ENCODE assay signal across 16 mouse cellular contexts in the genomic region with DNA sequence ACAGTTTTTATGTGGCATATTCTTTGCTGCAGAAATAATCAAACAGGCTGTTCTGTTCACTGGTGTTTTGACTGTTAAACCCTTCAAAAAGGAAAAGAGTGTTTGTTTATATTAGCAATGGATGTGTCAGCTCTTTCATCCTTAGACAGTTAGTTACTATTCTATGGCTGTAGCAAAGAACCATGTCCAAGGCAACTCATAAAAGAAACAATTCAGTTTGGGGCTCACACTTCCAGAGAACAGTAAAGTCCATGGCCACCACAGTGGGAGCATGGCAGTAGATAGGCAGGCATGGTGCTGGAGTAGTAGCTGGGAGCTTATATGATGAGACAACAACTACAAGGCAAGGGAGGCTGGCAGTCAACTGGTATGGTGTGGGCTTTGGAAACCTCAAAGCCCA.
"Had no signal": no experiment of that assay in that cellular context is flagged by ENCODE, and none has a peak within 500 bp of the region (broad histone marks: within the 10 kb centered on the region; RNA-seq: fewer than 3 reads in every experiment).

No protein-coding gene starts in this region.

- H3K4me1 ChIP-seq: neural tube, embryonic 13.5 days; neural tube, embryonic 15.5 days; stomach, embryonic 15.5 days had no signal

- H3K27ac ChIP-seq: neural tube, embryonic 13.5 days; neural tube, embryonic 15.5 days; stomach, embryonic 15.5 days; stomach, postnatal 0 days had no signal

- H3K4me2 ChIP-seq: neural tube, embryonic 13.5 days; neural tube, embryonic 15.5 days; stomach, embryonic 15.5 days had no signal

- DNase-seq: retina, postnatal 1 day; right cerebral cortex, adult 18-20 months; right cerebral cortex, postnatal 14 days; right cerebral cortex, postnatal 25 days; right cerebral cortex, postnatal 4 days; spleen, adult 18-20 months; thymus, adult 18-20 months; thymus, adult 2 months; thymus, postnatal 14 days; thymus, postnatal 25 days; thymus, postnatal 36 days; thymus, postnatal 4 days had no signal

- H3K9me3 ChIP-seq: neural tube, embryonic 13.5 days; neural tube, embryonic 15.5 days; stomach, embryonic 15.5 days had no signal

- H3K36me3 ChIP-seq: stomach, embryonic 15.5 days had no signal

- H3K4me3 ChIP-seq: neural tube, embryonic 13.5 days; neural tube, embryonic 15.5 days; stomach, embryonic 15.5 days had no signal

- H3K27me3 ChIP-seq: neural tube, embryonic 13.5 days; neural tube, embryonic 15.5 days; stomach, embryonic 15.5 days had no signal

- H3K9ac ChIP-seq: neural tube, embryonic 13.5 days; neural tube, embryonic 15.5 days; stomach, embryonic 15.5 days had no signal
